Mouse (Mus musculus): ENCODE results near the gene Tagln2. TPM values are rescaled to one million over a fixed set of nuclear protein-coding genes. Genes with fewer than 3 reads are reported as not detected.
A peak's percentile ranks its signal among the peaks of the same experiment; 100 is the strongest.

Gene Tagln2
- polyA plus RNA-seq, 1 experiment from 2014 or later: 662 TPM

GRCm38 (mm10) chr1:172486236-172486635 is 13.6 kb upstream of the Tagln2 start:
- 48% methylated on average over 4 of the region's 4 CpGs for WGBS
- no peak overlapping the region for H3K27ac ChIP-seq (ENCODE audit: low read length)
- no peak overlapping the region for H3K4me2 ChIP-seq (ENCODE audit: low read depth, low read length)
- peaks cover 30% of the 10 kb centered on the region for H3K4me1 ChIP-seq (replicated peaks; ENCODE audit: control insufficient read depth, insufficient read depth, low read length)
- no peaks in the 10 kb centered on the region for H3K36me3 ChIP-seq (ENCODE audit: control insufficient read depth, insufficient read depth, low read length)
- no peak for ATAC-seq (ENCODE audit: low read depth)
- no peak overlapping the region for H3K4me3 ChIP-seq (ENCODE audit: low read length)
- H3K9me3 ChIP-seq (ENCODE audit: control insufficient read depth, low read length): no peaks in the 10 kb centered on the region
- H3K9ac ChIP-seq (ENCODE audit: low read length): no peak overlapping the region
- no peaks in the 10 kb centered on the region for H3K27me3 ChIP-seq (ENCODE audit: control insufficient read depth, insufficient read depth, low read depth, low read length)

- Histone ChIP-seq H3K36me3 (ENCODE audit: control insufficient read depth, insufficient read depth, low read length) (no peaks in the 10 kb centered on the region), H3K27ac (ENCODE audit: low read length) (no peak overlapping the region), H3K9ac (ENCODE audit: low read length) (no peak overlapping the region), H3K4me1 (replicated peaks; ENCODE audit: control insufficient read depth, insufficient read depth, low read length) (peaks cover 27% of the 10 kb centered on the region), H3K27me3 (ENCODE audit: control insufficient read depth, insufficient read depth, low read depth, low read length) (no peaks in the 10 kb centered on the region), H3K4me3 (ENCODE audit: low read length) (no peak overlapping the region), H3K9me3 (ENCODE audit: control insufficient read depth, low read length) (no peaks in the 10 kb centered on the region), H3K4me2 (ENCODE audit: low read depth, low read length) (no peak overlapping the region)
- ATAC-seq (ENCODE audit: low read depth): no peak
- 84% methylated on average over 5 of the region's 5 CpGs for WGBS
These were observed 13.2 kb upstream of the Tagln2 start for GRCm38 (mm10) chr1:172486651-172487050.

- no peaks in the 10 kb centered on the region for H3K36me3 ChIP-seq (ENCODE audit: control insufficient read depth, insufficient read depth, low read length)
- no peak overlapping the region for H3K4me2 ChIP-seq (ENCODE audit: low read depth, low read length)
- 76% methylated on average over 4 of the region's 4 CpGs for WGBS
- no peak overlapping the region for H3K9ac ChIP-seq (ENCODE audit: low read length)
- peaks cover 20% of the 10 kb centered on the region for H3K4me1 ChIP-seq (replicated peaks; ENCODE audit: control insufficient read depth, insufficient read depth, low read length)
- no peaks in the 10 kb centered on the region for H3K9me3 ChIP-seq (ENCODE audit: control insufficient read depth, low read length)
- no peak overlapping the region for H3K27ac ChIP-seq (ENCODE audit: low read length)
- no peaks in the 10 kb centered on the region for H3K27me3 ChIP-seq (ENCODE audit: control insufficient read depth, insufficient read depth, low read depth, low read length)
- H3K4me3 ChIP-seq (ENCODE audit: low read length): no peak overlapping the region
- no peak for ATAC-seq (ENCODE audit: low read depth)
These were observed 12.0 kb upstream of the Tagln2 start for GRCm38 (mm10) chr1:172487859-172488258.

GRCm38 (mm10) chr1:172488831-172489230 is 11.0 kb upstream of the Tagln2 start:
- Histone ChIP-seq H3K9ac (ENCODE audit: low read length) (no peak overlapping the region), H3K9me3 (ENCODE audit: control insufficient read depth, low read length) (no peaks in the 10 kb centered on the region), H3K4me2 (ENCODE audit: low read depth, low read length) (no peak overlapping the region), H3K4me3 (ENCODE audit: low read length) (no peak overlapping the region), H3K27ac (ENCODE audit: low read length) (no peak overlapping the region), H3K36me3 (ENCODE audit: control insufficient read depth, insufficient read depth, low read length) (no peaks in the 10 kb centered on the region), H3K27me3 (ENCODE audit: control insufficient read depth, insufficient read depth, low read depth, low read length) (no peaks in the 10 kb centered on the region), H3K4me1 (replicated peaks; ENCODE audit: control insufficient read depth, insufficient read depth, low read length) (peaks cover 12% of the 10 kb centered on the region)
- ATAC-seq (ENCODE audit: low read depth): no peak
- 79% methylated on average over 7 of the region's 7 CpGs for WGBS

GRCm38 (mm10) chr1:172489585-172490250 is 10.1 kb upstream of the Tagln2 start:
- peak overlapping the region; percentile 53 for H3K9ac ChIP-seq (ENCODE audit: low read length)
- H3K27ac ChIP-seq (ENCODE audit: low read length): no peak overlapping the region
- H3K4me2 ChIP-seq (ENCODE audit: low read depth, low read length): peak overlapping the region; percentile 61
- peak; percentile 41 for ATAC-seq (ENCODE audit: low read depth)
- peaks cover 5% of the 10 kb centered on the region for H3K4me1 ChIP-seq (replicated peaks; ENCODE audit: control insufficient read depth, insufficient read depth, low read length)
- no peaks in the 10 kb centered on the region for H3K36me3 ChIP-seq (ENCODE audit: control insufficient read depth, insufficient read depth, low read length)
- H3K9me3 ChIP-seq (ENCODE audit: control insufficient read depth, low read length): no peaks in the 10 kb centered on the region
- H3K27me3 ChIP-seq (ENCODE audit: control insufficient read depth, insufficient read depth, low read depth, low read length): no peaks in the 10 kb centered on the region
- 50% methylated on average over 12 of the region's 12 CpGs for WGBS
- H3K4me3 ChIP-seq (ENCODE audit: low read length): peak overlapping the region; percentile 42; the same call in 1 of the 2 replicates

GRCm38 (mm10) chr1:172490261-172490661 is 9.6 kb upstream of the Tagln2 start:
- H3K27me3 ChIP-seq (ENCODE audit: control insufficient read depth, insufficient read depth, low read depth, low read length): no peaks in the 10 kb centered on the region
- no peak overlapping the region for H3K27ac ChIP-seq (ENCODE audit: low read length)
- H3K9me3 ChIP-seq (ENCODE audit: control insufficient read depth, low read length): no peaks in the 10 kb centered on the region
- H3K36me3 ChIP-seq (ENCODE audit: control insufficient read depth, insufficient read depth, low read length): no peaks in the 10 kb centered on the region
- peak overlapping the region; percentile 42 for H3K4me3 ChIP-seq (ENCODE audit: low read length)
- WGBS: 7% methylated on average over 10 of the region's 10 CpGs
- peaks cover 4% of the 10 kb centered on the region for H3K4me1 ChIP-seq (replicated peaks; ENCODE audit: control insufficient read depth, insufficient read depth, low read length)
- peak; percentile 70 for ATAC-seq (ENCODE audit: low read depth)
- peak overlapping the region; percentile 53 for H3K9ac ChIP-seq (ENCODE audit: low read length)
- peak overlapping the region; percentile 61 for H3K4me2 ChIP-seq (ENCODE audit: low read depth, low read length)

- WGBS: 91% methylated on average over 8 of the region's 8 CpGs
- Histone ChIP-seq H3K9ac (ENCODE audit: low read length) (no peak overlapping the region), H3K4me2 (ENCODE audit: low read depth, low read length) (no peak overlapping the region), H3K36me3 (ENCODE audit: control insufficient read depth, insufficient read depth, low read length) (no peaks in the 10 kb centered on the region), H3K4me3 (ENCODE audit: low read length) (no peak overlapping the region), H3K4me1 (replicated peaks; ENCODE audit: control insufficient read depth, insufficient read depth, low read length) (no peaks in the 10 kb centered on the region; the same call in 1 of the 2 replicates), H3K27me3 (ENCODE audit: control insufficient read depth, insufficient read depth, low read depth, low read length) (no peaks in the 10 kb centered on the region), H3K9me3 (ENCODE audit: control insufficient read depth, low read length) (no peaks in the 10 kb centered on the region), H3K27ac (ENCODE audit: low read length) (no peak overlapping the region)
- no peak for ATAC-seq (ENCODE audit: low read depth)
These were observed 7.8 kb upstream of the Tagln2 start for GRCm38 (mm10) chr1:172492047-172492446.

GRCm38 (mm10) chr1:172493516-172493915 is 6.3 kb upstream of the Tagln2 start:
- Histone ChIP-seq H3K4me2 (ENCODE audit: low read depth, low read length) (no peak overlapping the region), H3K9me3 (ENCODE audit: control insufficient read depth, low read length) (no peaks in the 10 kb centered on the region), H3K27me3 (ENCODE audit: control insufficient read depth, insufficient read depth, low read depth, low read length) (no peaks in the 10 kb centered on the region), H3K4me1 (replicated peaks; ENCODE audit: control insufficient read depth, insufficient read depth, low read length) (no peaks in the 10 kb centered on the region; the same call in 1 of the 2 replicates), H3K27ac (ENCODE audit: low read length) (no peak overlapping the region), H3K4me3 (ENCODE audit: low read length) (no peak overlapping the region), H3K9ac (ENCODE audit: low read length) (no peak overlapping the region), H3K36me3 (ENCODE audit: control insufficient read depth, insufficient read depth, low read length) (no peaks in the 10 kb centered on the region)
- 53% methylated on average over 6 of the region's 6 CpGs for WGBS
- ATAC-seq (ENCODE audit: low read depth): no peak

- H3K27me3 ChIP-seq (ENCODE audit: control insufficient read depth, insufficient read depth, low read depth, low read length): no peaks in the 10 kb centered on the region
- no peak for ATAC-seq (ENCODE audit: low read depth)
- no peaks in the 10 kb centered on the region for H3K9me3 ChIP-seq (ENCODE audit: control insufficient read depth, low read length)
- no peak overlapping the region for H3K4me3 ChIP-seq (ENCODE audit: low read length)
- WGBS: 76% methylated on average over 17 of the region's 17 CpGs
- no peak overlapping the region for H3K27ac ChIP-seq (ENCODE audit: low read length)
- H3K9ac ChIP-seq (ENCODE audit: low read length): no peak overlapping the region
- no peak overlapping the region for H3K4me2 ChIP-seq (ENCODE audit: low read depth, low read length)
- peaks cover 5% of the 10 kb centered on the region for H3K4me1 ChIP-seq (replicated peaks; ENCODE audit: control insufficient read depth, insufficient read depth, low read length)
- no peaks in the 10 kb centered on the region for H3K36me3 ChIP-seq (ENCODE audit: control insufficient read depth, insufficient read depth, low read length)
These were observed 3.8 kb upstream of the Tagln2 start for GRCm38 (mm10) chr1:172496030-172496429.

All from lung, embryonic 16.5 days (tissue).